Mouse (Mus musculus) CD4-positive naive resting alpha-beta T cell, adult 57 days (primary cell): ENCODE results near the gene Xlr4b. TPM values are rescaled to one million over a fixed set of nuclear protein-coding genes. Genes with fewer than 3 reads are reported as not detected.

Experiments used
- total RNA-seq: library from RNA; stranded (reverse); gene quantifications from one replicate; pipeline ENCODE4 v1.2.4, GENCODE M21; 2023

Xlr4b gene
- total RNA-seq, result 86.9 TPM

DNA sequence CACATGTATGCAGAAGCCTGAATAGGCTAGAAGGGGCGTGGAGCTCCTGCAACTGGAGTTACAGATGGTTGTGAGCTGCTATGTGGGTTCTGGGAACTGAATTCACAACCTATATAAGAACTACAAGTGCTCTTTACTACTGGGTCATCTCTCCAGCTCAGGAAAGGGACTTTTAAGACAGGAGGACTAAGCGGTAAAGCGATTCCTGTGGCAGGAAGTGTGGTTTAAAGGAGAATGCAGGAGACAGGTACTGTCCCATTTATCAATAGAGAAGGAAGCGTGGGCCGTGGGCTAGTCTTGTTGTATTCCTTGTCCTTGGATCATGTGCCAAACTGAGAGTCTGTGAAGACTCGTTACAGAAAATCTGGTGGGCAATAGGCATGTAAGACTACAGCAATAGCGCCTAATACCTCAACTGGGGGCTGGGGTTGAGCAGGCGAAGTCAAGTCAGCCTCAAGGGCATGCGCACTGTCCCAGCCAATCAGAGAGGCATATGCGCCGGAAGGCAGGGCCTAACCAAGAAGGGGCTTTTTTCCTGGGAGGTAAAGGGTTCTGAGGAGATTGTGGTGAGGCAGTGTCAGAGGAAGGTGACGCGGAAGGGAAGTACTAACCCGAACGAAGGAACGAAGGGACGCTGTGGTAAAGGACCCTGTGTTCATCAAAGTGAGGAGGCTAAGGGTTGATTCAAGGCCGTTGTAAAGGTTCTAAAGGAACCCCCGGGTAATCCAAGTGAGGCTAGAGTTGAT is at the start of gene Xlr4b:
Gene Xlr4b, plus strand, starts transcription at position 515 of the 746 bp plus-strand sequence.

DNA sequence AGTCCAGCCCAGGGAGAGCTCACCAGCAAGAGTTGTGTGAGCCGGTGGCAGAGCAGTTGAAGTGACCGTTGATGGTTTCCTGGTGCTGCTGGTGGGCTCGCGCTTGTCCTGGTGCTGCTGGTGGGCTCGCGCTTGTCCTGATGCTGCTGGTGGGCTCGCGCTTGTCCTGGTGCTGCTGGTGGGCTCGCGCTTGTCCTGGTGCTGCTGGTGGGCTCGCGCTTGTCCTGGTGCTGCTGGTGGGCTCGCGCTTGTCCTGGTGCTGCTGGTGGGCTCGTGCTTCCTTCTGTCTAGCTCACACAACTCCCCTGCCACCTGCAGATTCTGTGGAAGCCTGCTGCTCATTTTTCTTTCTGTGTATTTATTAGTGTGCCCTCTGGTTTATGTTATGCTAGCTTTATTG is 37.2 kb upstream of the Xlr4b start, which contains the start of gene Spin2d:
Gene Spin2d, minus strand, starts transcription at position 101 of the 400 bp plus-strand sequence.

DNA sequence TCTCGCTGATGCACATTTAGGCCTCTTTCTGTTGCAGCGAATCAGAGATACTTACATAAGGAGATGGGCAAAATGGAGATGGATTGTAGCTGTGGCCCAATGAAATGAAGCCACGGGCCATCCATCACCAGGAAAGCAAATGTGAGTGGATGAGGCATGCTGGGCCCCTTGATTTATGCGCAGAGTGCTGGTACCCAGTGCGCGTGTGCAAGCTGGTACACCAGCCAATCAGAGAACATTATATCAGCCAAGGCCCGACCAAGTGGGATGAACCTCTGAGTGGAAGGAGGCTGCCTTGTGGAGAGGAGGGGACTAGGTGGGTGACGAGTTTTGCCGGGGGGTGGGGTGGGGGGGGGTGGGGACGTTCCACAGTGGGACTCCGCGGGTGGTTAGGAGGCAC is 22.2 kb upstream of the Xlr4b start, which contains the start of gene Xlr3b:
Gene Xlr3b, plus strand, starts transcription at position 274 of the 400 bp plus-strand sequence.

DNA sequence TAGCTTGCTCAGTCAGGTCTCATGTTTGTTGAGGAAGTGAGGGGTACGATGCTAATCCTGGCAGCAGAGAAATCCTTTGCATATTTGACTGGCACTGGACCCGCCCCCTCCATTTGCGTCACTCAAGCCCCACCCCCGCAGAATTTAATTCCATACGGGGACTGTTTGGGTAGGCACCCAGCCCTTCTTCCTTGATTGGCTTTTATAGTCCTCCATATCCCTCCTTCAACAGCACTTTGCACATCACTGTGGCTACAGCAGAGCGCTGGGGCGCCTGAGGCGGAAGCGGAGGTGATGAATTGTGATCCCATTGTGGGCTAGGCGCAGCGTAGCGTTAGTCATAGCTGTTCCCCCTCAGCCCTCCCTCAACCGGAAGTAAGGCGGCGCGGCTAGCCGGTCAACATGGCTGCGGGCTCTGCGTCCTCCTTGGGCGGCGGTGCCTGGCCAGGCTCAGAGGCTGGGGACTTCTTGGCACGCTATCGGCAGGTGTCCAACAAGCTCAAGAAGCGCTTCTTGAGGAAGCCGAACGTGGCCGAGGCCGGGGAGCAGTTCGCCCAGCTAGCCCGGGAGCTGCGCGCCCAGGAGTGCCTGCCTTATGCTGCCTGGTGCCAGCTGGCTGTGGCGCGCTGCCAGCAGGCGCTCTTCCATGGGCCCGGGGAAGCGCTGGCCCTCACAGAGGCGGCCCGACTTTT is 13.9 kb downstream of the Xlr4b start, which contains the start of gene F8a:
Gene F8a, plus strand, starts transcription at position 378 of the 692 bp plus-strand sequence.

DNA sequence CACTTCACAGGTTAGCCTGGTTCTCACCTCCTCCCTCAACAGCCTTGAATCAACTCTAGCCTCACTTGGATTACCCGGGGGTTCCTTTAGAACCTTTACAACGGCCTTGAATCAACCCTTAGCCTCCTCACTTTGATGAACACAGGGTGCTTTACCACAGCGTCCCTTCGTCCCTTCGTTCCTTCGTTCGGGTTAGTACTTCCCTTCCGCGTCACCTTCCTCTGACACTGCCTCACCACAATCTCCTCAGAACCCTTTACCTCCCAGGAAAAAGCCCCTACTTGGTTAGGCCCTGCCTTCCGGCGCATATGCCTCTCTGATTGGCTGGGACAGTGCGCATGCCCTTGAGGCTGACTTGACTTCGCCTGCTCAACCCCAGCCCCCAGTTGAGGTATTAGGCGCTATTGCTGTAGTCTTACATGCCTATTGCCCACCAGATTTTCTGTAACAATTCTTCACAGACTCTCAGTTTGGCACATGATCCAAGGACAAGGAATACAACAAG is 28.7 kb downstream of the Xlr4b start, which contains the start of gene Xlr4c:
Gene Xlr4c, minus strand, starts transcription at position 310 of the 505 bp plus-strand sequence.

DNA sequence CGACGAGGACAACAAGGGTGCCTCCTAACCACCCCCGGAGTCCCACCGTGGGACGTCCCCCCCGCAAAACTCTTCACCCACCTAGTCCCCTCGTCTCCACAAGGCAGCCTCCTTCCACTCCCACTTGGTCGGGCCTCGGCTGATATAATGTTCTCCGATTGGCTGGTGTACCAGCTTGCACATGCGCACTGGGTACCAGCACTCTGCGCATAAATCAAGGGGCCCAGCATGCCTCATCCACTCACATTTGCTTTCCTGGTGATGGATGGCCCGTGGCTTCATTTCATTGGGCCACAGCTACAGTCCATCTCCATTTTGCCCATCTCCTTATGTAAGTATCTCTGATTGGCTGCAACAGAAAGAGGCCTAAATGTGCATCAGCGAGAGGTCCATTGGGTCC is 51.1 kb downstream of the Xlr4b start, which contains the start of gene Xlr3c:
Gene Xlr3c, minus strand, starts transcription at position 121 of the 400 bp plus-strand sequence.

Other genes with a start within 250 kb of the Xlr4b start
- gene Zfp185, start 227.0 kb upstream of the Xlr4b start, total RNA-seq, result 1.4 TPM
- 1.7 TPM for gene Pnma5, start 177.2 kb upstream of the Xlr4b start, total RNA-seq
- not detected for gene Pnma3, start 149.5 kb upstream of the Xlr4b start, total RNA-seq
- 47.3 TPM for gene Xlr4a, start 131.9 kb upstream of the Xlr4b start, total RNA-seq
- gene Xlr3a, start 117.2 kb upstream of the Xlr4b start, total RNA-seq, result 1.0 TPM
- gene Gm14685, start 97.3 kb upstream of the Xlr4b start, total RNA-seq, result 1.7 TPM
- gene Xlr5b, start 65.5 kb upstream of the Xlr4b start, total RNA-seq, result not detected
- gene DXBay18, start 64.9 kb upstream of the Xlr4b start, total RNA-seq, result not detected
- not detected for gene Spin2d, start 37.3 kb upstream of the Xlr4b start, total RNA-seq
- 5.2 TPM for gene Xlr3b, start 22.1 kb upstream of the Xlr4b start, total RNA-seq
- gene F8a, start 14.0 kb downstream of the Xlr4b start, total RNA-seq, result 18.5 TPM
- 60.6 TPM for gene Xlr4c, start 28.8 kb downstream of the Xlr4b start, total RNA-seq
- not detected for gene Xlr3c, start 51.1 kb downstream of the Xlr4b start, total RNA-seq
- not detected for gene Xlr5a, start 78.6 kb downstream of the Xlr4b start, total RNA-seq
- not detected for gene Xlr5c, start 78.6 kb downstream of the Xlr4b start, total RNA-seq
- not detected for gene Gm45015, start 122.5 kb downstream of the Xlr4b start, total RNA-seq
- 28.4 TPM for gene Zfp275, start 128.3 kb downstream of the Xlr4b start, total RNA-seq
- not detected for gene Gm18336, start 184.4 kb downstream of the Xlr4b start, total RNA-seq
- gene Zfp92, start 196.8 kb downstream of the Xlr4b start, total RNA-seq, result not detected
- not detected for gene Trex2, start 221.0 kb downstream of the Xlr4b start, total RNA-seq
- gene Haus7, start 244.7 kb downstream of the Xlr4b start, total RNA-seq, result 24.2 TPM